Mouse (Mus musculus): ENCODE results near the gene Mkks.
"Not testable (repeated sequence)": the region's sequence is repeated elsewhere in the genome, so short reads cannot be mapped to it uniquely, and the experiment has no call there.

The Mkks gene

DNA sequence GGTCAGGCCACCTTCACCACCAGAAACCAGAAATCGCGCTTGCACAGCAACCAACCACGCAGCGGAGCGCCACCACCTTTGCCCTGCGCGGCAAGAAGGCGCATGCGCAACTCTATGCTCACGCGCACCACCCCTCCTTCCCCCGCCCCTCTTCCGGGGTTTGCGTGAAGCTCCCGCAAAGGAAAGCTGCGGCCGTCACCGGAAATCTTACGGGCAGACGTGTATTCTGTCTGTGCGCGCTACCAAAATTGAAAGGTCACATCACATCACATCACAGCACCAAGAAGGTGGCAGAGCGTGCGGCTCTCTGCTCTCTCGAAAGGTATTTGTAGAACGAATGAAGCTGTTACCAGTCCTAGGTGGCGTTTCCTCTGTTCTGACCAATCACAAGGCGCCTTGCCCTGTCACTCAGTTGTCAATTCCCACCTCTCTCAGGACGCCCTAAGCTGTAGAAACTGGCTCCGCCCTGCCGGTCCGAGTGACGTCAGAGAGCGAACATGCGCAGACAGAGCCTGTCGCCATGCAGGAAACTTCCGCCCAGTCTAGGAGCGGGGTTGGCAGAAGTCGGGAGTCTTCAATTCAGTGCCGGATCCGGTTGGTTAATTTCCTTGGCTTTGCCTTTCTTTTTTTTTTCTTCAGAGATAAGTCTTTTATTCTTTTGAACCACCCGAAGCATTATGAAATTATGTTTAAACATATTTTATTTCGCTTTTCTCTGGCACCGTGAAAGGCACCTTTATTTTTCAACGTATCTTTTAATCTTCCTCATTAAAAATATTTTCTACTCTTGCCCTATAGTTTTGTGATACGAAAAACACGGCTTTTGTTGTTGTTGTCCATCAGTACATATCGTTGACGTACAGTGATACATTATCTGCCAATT is at the start of gene Mkks, which contains the start of the genes Slx4ip and AL731706.1:
Mkks (minus strand) TSS at position 322 of the 883 bp plus-strand sequence.
Slx4ip (plus strand) TSS at position 151 of the 883 bp plus-strand sequence.
AL731706.1 (minus strand) TSS at position 322 of the 883 bp plus-strand sequence.
- peak; percentile 99 for DNase-seq (ENCODE audit: low read depth, low spot score)

DNA sequence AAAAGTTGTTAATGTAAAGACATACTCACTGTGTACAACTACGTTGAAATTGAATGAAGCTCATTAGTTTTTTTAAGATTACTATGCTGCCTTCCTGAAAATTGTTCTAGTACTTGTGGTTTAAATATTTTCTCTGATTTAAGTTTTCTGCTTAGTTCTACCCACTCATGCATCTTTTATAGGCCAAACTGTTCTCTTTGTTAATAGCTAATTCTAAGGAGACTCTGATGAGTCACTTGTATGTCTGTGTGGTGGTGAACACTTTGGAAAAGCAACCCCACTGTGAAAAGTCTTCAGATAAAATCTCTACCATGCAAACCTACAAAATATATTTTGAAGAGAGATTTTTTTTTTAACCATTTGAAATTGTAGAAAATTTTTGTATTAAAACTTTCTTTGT is 47.1 kb upstream of the Mkks start:
- no peak for DNase-seq (ENCODE audit: low read depth, low spot score)

DNA sequence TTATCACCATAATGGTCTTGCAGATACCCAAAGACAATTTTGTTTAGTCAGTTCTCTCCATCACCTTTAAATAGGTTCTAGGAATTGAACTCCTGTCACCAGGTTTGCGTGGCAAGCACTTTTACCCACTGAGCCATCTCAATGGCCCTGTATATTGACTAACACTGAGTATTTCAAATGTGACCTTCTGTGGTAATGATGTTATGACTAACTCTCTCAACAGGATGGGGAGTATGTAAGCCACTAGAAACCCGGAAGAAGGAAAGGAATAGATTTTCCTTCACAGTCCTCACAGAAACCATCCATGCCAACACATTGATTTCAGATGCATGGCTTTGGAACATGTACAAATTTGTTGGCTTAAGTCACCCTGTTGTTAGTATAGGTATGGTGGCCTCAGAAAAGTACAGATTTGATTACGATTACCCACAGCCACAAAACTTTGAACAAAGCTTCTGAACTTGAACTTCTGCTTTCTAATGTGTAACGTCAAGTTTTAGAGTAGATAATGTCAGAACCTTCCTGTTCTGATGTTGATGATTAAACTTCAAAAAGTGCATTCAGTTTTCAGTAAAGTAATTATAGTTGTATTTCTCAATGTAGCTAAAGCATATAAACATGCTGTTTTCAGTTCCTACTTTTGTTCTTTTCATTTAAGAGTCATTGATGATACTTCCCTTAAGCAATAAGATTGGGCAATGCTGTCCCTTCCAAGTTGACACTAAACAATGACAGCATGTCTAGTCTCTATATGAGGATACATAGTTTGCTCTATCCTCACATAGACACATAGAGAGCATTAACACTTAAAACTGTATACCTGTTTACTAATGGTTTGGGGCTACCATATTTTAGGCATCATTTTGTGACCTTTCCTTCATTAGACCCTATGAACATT is 45.5 kb upstream of the Mkks start:
- no peak for DNase-seq (ENCODE audit: low read depth, low spot score)

DNA sequence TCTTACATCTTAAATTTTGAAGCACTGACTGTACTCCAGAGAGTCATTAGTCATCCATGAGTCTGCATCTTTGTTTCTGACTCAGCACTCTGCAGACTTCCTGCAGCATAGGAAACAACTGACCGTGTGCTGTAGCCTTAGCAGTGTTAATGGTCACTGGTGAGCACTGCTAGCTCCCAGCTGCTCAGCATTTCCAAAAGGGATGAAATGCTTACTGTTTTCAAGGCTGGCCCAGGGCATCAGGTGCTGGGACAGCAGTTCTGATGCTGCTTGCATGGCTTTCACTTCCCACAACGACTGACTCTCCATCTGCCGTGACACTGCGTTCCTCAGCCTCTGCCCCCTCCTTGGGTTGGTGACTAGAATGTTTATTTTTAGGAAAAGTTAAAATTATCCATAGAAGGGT is 29.8 kb upstream of the Mkks start:
- no peak for DNase-seq (ENCODE audit: low read depth, low spot score)

DNA sequence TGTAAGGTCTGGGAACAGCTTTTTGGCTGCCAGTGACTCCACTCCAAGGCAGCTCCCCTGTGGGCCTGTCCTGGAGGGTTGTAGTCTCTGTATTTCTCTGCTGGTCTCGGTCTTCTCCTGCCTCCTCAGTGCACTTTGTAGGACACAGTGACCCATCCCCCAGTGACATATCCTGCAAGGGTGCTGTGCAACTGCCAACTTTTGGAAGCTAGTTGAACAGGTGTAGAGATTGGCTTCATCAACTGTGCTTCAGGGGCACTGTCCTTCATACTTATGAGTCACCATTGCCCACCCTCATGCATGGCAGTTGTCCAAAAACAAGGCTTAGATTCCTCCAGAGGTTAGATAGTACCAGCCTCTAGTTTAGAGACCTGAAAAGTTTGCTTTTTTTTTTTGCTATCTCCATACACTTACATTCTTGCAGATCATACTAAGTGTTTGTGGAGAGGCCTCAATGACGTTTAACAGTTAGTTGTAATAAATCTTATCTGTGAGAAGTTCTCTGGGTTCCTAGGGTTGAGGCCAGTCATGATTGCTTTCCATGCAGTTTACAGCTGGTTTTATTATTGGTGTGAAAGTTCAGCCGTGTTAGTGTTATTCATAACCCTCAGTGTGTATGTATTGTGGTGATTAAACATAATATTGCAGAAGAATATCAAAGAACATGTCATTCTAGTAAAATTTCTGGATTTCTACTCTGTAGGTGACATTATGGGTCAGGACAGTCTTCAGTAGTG is 29.2 kb upstream of the Mkks start:
- no peak for DNase-seq (ENCODE audit: low read depth, low spot score)

DNA sequence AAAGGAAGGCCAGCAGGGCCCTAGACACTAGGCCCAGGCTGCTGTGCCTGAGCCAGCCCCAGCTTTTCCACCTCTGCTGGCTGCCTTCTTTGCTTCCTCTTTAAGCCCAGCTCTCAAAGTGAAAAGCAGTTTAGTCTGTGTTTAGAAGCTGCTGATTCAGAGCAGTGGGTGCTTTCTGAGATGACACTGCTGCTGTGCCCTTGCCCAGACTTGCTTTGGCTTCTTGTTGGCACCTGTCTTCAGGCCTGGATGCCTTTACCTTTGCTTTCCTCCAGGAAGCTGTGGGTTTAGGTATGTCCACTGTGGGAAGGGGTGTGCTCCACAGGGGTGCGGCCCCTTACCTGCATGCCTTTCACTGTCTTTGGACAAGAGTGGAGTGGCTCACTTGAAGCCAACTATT is 28.2 kb upstream of the Mkks start:
- no peak for DNase-seq (ENCODE audit: low read depth, low spot score)

DNA sequence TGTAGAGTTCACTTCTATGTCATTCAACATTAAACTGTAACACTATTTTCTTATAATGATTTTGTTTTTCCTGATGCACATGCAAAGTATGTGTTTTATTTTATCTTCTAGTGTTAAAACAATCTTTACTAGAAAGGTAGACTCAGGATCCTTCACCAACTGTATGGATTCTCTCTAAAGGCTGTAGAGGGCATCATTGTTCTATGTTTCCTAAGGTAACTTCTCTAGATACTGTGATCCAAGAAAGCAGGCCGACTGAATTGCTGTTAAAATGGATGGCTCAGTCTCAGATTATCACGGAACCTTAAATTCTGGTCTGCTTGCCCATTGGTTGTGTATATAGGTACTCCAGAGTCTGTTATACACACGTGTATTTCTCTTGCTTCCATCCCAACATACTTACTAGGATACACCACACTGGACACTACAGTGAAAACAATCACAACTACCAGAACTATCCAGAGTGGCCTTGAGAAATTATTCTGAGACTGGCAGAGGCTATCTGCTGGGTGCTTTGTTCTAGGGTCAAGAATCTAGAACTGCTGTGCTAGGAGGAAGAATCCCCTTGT is 23.2 kb upstream of the Mkks start:
- DNase-seq (ENCODE audit: low read depth, low spot score): no peak

DNA sequence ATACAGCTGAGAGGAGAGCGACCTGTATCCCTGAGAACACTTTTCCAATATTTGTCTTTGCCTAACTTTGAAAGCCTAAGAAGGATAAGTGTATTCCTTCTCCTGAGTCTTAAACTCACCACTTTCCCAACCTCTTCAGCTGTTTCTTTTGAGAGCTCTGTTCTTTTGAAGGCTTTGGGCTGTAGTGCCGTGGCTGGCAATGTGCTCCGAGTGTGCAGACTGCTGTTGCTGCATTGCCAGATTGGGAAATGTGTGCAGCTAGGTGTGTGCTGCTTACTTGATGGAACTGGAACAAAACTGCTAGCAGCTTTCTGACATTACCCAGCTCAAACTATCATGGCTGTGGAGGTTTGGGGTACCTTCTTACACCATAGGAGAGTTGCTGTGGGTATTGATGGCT is 21.8 kb upstream of the Mkks start:
- DNase-seq (ENCODE audit: low read depth, low spot score): no peak

DNA sequence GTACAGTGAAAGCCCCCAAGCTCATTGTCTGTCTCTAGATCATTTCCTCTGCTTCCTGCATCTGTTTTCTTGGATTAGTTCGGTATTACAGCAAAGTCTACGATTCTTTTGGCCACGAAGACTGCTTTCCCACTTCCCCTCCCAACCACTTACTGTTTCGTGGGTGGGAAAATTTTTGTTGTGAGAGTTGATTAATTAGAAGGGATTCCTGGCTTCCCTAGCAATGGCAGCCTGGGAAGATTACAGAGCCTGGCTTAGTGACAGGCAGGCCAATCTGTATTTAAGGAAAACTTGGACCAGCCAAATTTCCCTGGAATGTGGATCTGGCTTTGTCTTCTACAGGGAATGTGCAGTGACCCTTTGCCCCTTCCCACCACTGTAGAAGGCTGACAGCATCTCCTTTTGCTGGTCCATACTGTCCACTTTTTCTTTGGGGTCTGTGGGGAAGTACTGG is 20.8 kb upstream of the Mkks start:
- no peak for DNase-seq (ENCODE audit: low read depth, low spot score)

DNA sequence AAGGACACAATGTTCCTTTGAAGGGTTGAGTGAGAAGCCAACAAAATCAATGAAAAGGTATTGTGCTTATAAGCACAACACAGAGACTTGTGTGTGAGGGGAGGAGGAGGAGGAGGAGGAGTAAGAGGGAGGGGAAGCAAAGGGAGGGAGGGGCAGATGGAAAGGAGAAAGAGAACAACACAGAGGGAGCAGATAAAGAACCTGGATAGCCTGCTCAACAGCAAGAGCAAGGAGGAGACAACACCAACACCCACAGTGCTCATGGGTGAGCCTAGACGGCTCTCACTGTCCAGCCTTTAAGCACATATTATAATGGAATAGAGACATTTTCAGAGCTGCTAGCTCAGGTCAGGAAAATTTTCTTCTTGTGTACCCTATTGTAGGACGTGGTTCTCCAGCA is 18.1 kb upstream of the Mkks start:
- DNase-seq (ENCODE audit: low read depth, low spot score): no peak

DNA sequence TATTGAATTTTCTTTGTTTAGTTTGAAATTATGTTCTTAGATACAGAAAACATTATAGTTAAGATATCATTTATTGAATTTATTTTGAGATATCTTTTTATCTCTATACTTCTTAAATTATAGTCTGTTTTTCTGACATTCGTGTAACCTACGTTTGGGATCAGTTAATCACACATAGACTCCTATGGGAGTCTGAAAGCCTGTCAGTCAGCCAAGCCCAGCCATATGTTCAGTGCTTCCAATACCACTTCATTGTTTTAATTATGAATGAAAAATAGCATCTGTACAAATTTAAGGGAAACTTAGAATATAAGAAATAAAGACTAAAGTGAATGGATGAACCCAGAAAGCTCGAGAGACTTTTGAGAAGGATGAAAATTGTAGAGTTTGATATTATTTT is 17.4 kb upstream of the Mkks start:
- no peak for DNase-seq (ENCODE audit: low read depth, low spot score)

DNA sequence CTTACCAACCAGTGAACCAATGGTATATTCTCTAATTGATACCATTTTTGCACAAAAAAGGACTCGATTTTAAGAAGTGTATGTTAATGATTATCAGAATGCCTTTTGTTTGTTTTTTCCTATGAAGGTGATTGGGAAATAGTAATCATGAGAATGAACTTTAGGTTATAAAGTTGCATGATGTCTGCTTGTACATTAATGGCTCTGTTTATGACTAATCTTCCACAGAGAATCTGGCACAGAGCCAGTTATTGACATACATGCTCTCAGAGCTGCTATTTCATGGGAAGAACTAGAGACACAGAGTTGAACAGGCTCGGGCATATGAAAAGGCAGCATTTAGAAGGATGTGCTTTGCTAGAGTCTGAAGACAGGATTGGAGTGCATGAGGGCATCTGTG is 4.9 kb upstream of the Mkks start:
- DNase-seq (ENCODE audit: low read depth, low spot score): no peak

DNA sequence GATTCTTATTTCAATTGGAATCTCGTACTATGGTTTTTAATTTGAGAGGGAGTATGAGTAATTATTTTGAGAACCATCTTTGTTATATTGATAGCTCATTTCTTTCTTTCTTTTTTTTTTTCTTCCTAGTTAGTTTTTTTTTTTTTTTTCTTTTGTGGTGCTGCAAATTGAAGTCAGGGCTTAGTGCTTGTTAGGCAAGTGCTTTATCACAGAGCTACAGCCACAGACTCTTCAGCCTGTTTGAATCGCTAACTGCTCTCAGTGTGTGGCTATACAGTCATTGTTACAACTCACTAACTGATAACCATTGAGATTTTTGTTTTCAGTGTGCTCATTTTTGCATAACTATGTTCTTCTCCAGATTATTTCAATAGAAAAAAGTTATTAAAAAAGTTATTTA is 3.3 kb upstream of the Mkks start:
- no peak for DNase-seq (ENCODE audit: low read depth, low spot score)

DNA sequence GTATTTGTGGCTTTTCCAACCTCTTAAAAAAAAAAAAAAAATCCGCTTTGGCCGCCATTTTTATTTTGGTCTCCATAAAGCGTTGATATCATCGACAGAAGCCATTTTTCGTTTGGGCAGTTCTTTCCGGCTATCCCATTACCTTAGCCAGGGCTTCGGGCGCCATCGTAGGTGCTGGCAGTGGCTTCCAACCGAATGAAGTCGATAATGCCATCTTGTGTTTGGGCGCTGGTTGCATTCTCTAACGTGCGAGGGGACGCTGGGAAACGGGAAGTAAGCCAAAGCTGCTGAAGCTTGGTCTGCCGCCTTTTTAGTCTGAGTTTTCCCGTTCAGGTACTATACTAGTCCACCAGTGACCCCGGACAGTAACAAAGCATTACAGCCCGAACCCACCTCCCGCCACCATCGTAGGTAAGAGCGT is 772 bp upstream of the Mkks start:
- DNase-seq (ENCODE audit: low read depth, low spot score): peak; percentile 97

DNA sequence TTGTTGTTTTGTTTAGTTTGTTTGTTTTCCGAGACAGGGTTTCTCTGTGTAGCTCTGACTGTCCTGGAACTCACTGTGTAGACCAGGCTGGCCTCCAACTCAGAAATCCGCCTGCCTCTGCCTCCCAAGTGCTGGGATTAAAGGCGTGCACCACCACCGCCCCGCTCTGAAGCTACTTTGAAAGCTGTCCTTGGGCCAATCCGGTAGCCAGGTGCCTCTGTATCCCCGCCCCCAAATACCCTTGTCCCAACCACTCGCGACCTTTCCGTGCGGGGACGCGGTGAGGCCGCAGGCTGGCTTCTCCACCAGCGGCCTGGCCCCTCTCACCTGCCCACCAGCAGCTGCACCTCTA is 497 bp downstream of the Mkks start:
- DNase-seq (ENCODE audit: low read depth, low spot score): not testable (repeated sequence)

DNA sequence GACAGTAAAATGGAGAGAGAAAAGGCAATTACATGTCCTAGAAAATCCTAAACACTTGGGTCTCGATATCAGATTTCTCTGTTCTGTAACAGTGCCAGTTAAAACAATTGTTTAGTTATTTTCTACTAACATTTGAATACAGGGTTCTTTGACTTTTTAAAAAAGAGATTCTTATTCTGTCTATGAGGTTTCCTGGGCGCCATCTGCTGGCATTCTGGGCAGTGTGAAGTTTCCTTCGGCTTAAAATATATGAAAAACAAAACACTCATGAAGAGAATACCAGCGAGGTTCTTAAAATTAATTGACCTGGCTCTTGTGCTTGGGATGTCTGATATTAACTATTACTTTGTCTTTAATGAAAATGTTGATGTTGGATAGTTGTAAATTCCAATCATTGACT is 4.3 kb downstream of the Mkks start:
- no peak for DNase-seq (ENCODE audit: low read depth, low spot score)

DNA sequence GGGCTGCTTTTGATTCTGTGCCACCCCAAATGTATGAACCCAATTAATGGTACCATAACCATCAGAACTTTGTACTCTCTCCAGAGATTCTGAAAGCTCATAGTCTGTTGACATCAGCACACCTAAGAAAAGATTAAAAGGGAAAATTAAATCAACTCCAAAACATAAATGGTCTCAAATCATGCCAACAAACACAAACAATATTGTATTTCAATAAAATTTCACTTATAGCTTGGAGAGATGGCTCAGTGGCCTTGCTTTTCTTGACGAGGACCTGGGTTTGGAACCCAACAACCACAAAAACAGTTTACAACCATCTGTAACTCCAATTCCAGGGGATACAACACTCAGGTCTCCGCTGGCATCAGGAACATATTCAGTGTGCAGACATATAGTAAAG is 5.6 kb downstream of the Mkks start, which contains the start of gene AL731706.2:
AL731706.2 (minus strand) TSS at position 101 of the 400 bp plus-strand sequence.
- no peak for DNase-seq (ENCODE audit: low read depth, low spot score)

DNA sequence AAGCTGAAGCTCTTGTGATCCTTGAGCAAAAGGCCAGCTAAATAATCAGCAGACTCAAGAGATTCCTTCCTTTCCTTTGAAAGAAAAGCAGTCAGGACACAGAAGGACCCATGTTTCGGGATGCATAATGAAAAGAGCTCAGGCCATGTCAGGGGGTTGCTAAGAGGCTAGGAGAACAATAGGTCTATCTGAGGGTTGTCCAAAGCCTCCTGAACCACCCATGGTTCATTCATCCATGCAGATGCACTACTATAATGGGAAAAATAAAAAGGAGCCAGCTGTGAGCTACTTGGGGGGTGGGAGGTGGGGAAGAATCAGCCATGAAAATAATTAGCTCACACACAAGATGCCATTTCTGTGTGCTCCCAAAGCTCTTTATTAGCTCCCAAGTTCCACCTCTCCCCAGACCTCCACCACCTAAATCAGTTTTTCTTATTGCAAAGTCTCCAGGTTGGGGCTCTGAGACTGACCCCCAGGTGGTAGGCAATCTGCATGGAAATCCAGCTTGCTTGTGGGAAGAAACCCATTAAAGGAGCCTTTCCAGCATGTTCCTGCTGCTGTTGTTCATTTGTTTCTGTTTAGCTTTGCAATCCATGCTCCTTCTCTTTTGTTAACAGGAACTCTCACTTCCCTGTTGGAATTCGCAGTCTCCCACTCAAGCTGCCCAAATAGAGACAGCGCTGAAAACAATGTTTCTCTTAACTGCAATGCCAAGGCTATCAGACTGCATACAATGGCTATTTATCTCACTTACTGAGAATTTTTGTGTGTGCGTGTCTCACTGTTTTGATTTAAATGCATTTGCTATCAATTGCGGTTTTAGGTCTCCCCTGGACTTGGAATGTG is 36.4 kb downstream of the Mkks start:
- no peak for DNase-seq (ENCODE audit: low read depth, low spot score)

DNA sequence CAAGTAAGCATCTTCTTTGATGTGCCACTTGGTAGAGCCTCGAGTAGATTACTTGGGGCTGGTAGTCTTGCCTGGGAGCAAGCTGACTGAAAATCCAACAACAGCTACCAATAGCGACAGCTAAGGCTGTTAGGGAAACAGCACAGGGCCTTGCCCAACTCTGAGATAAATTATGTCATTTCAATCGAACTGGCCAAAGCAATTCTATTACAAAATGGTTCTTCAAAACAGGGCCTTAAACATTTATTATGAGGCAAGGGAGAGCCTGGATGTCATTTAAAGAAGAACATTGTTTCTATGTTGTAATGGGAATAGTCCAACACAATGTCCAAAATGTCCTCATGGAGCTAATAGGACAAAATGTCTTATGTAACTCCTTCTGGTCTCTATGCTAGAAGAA is 40.8 kb downstream of the Mkks start:
- no peak for DNase-seq (ENCODE audit: low read depth, low spot score)

DNA sequence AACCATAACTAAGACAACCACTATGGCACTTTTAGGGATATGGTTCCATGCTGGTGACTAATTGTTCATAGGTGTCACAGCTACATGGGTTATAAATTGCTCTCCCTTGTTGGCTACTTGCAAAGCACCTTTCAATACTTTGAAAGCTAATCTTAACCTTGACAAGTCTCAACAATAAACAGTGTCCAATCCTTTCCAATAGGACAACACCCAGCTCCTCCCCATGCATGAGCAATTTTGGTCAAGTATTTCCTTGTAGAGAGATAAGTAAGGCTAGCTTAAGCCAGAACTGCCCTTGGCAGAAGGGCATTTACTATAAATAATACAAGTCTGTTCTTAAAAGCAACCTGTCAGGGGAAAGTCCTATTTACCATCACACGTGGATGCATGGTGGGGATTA is 53.2 kb downstream of the Mkks start:
- no peak for DNase-seq (ENCODE audit: low read depth, low spot score)

Measured in retina, postnatal 7 days (tissue).